Mouse (Mus musculus): Measurements from ENCODE around the gene Clec10a. TPM values are rescaled to one million over a fixed set of nuclear protein-coding genes. Genes with fewer than 3 reads are reported as not detected.

Gene Clec10a
- polyA plus RNA-seq, 1 experiment from 2014 or later: 1.2 TPM

DNA sequence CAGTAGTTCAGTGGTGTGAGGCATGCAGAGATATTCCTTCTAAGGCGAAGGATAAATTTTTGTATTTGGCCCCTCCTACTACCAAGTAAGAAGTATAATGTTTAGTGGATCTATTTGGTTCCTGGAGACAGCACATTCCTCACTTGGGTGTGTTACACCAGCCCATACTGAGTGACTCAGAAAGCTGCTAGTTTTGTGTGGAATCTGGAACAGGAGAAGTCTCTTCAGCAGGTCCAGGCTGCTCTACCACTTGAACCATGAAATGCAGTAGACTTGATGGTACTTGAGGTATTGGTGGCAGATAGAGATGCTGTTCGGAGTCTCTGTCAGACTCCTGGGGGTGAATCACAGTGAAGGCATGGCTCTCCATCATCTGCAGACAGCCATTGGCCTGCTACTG lies 54.7 kb downstream of the Clec10a start:
- Histone ChIP-seq H3K9me3 (no peaks in the 10 kb centered on the region), H3K27me3 (replicated peaks) (peaks cover 25% of the 10 kb centered on the region), H3K36me3 (no peaks in the 10 kb centered on the region), H3K4me2 (no peak overlapping the region), H3K9ac (no peak overlapping the region), H3K27ac (no peak overlapping the region), H3K4me3 (replicated peaks) (no peak overlapping the region), H3K4me1 (peaks cover 17% of the 10 kb centered on the region)
- ATAC-seq (ENCODE audit: insufficient read depth, low FRiP score, low read depth): no peak
- WGBS: 79% methylated on average over 2 of the region's 2 CpGs

GRCm38 (mm10) chr11:70211972-70212371 lies 56.0 kb downstream of the Clec10a start:
- H3K27me3 ChIP-seq (replicated peaks): peaks cover 31% of the 10 kb centered on the region
- H3K36me3 ChIP-seq: no peaks in the 10 kb centered on the region
- H3K9ac ChIP-seq: no peak overlapping the region
- H3K27ac ChIP-seq: no peak overlapping the region
- ATAC-seq (ENCODE audit: insufficient read depth, low FRiP score, low read depth): no peak
- H3K4me1 ChIP-seq: peaks cover 17% of the 10 kb centered on the region
- H3K4me3 ChIP-seq (replicated peaks): no peak overlapping the region
- H3K9me3 ChIP-seq: no peaks in the 10 kb centered on the region
- no peak overlapping the region for H3K4me2 ChIP-seq
- 90% methylated on average over 6 of the region's 6 CpGs for WGBS

DNA sequence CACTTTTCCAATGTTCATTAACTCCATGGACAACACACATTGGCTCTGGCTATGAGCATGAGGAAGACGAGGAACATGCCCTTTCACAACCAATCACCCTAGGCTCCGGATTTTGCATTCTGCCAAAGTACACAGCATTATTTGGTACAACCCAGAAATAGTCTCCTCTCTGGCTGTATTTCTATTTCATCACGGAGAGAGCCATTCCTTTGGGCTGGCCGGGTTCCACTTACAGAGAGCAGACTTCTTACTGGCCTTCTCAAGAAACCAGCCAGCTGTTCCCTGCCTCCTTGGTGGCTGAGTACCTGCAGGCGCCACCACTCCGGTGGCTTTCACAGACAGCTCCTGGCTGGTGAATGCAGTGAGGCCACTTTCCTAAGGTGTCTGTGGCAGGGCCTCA lies 56.4 kb downstream of the Clec10a start, which contains the start of gene Slc16a11:
Gene Slc16a11 (plus strand): TSS at position 330 of the 400 bp plus-strand sequence.
- no peak within 1 kb of the TSS for H3K9ac ChIP-seq
- no peaks in the 10 kb centered on the region for H3K36me3 ChIP-seq
- H3K27ac ChIP-seq: no peak within 1 kb of the TSS
- peak within 1 kb of the TSS; percentile 67 for H3K4me2 ChIP-seq
- WGBS: 51% methylated on average over 6 of the region's 6 CpGs
- peaks cover 31% of the 10 kb centered on the region for H3K27me3 ChIP-seq (replicated peaks)
- H3K4me1 ChIP-seq: peaks cover 17% of the 10 kb centered on the region
- no peaks in the 10 kb centered on the region for H3K9me3 ChIP-seq
- no peak for ATAC-seq (ENCODE audit: insufficient read depth, low FRiP score, low read depth)
- peak within 1 kb of the TSS; percentile 27; the same call in 1 of the 2 replicates for H3K4me3 ChIP-seq (replicated peaks)

- Histone ChIP-seq H3K27me3 (replicated peaks) (peaks cover 31% of the 10 kb centered on the region), H3K4me3 (replicated peaks) (no peak overlapping the region), H3K9ac (no peak overlapping the region), H3K36me3 (no peaks in the 10 kb centered on the region), H3K4me2 (peak overlapping the region; percentile 67; the same call in 1 of the 2 replicates), H3K9me3 (no peaks in the 10 kb centered on the region), H3K27ac (no peak overlapping the region), H3K4me1 (peaks cover 17% of the 10 kb centered on the region)
- ATAC-seq (ENCODE audit: insufficient read depth, low FRiP score, low read depth): peak; percentile 54; the same call in 1 of the 2 replicates
- WGBS: 11% methylated on average over 9 of the region's 9 CpGs
Measured at GRCm38 (mm10) chr11:70212896-70213295, 56.9 kb downstream of the Clec10a start.

- Histone ChIP-seq H3K36me3 (no peaks in the 10 kb centered on the region), H3K9ac (0 out of 2 replicates have a peak overlapping the region, but pooled peaks have one; percentile 14), H3K27ac (no peak overlapping the region), H3K4me1 (peaks cover 17% of the 10 kb centered on the region), H3K4me3 (replicated peaks) (peak overlapping the region; percentile 27), H3K4me2 (peak overlapping the region; percentile 67), H3K27me3 (replicated peaks) (peaks cover 31% of the 10 kb centered on the region), H3K9me3 (no peaks in the 10 kb centered on the region)
- 8% methylated on average over 26 of the region's 26 CpGs for WGBS
- 0 out of 2 replicates have a peak, but pooled peaks have one; percentile 12 for ATAC-seq (ENCODE audit: insufficient read depth, low FRiP score, low read depth)
Measured at GRCm38 (mm10) chr11:70213736-70214135, 57.7 kb downstream of the Clec10a start.

GRCm38 (mm10) chr11:70214191-70214855 lies 58.3 kb downstream of the Clec10a start:
- H3K36me3 ChIP-seq: no peaks in the 10 kb centered on the region
- peak overlapping the region; percentile 67 for H3K4me2 ChIP-seq
- no peak overlapping the region for H3K27ac ChIP-seq
- peaks cover 31% of the 10 kb centered on the region for H3K27me3 ChIP-seq (replicated peaks)
- 0 out of 2 replicates have a peak, but pooled peaks have one; percentile 29 for ATAC-seq (ENCODE audit: insufficient read depth, low FRiP score, low read depth)
- WGBS: 2% methylated on average over 46 of the region's 46 CpGs
- peaks cover 20% of the 10 kb centered on the region for H3K4me1 ChIP-seq
- H3K9ac ChIP-seq: peak overlapping the region; percentile 14; the same call in 1 of the 2 replicates
- H3K9me3 ChIP-seq: no peaks in the 10 kb centered on the region
- peak overlapping the region; percentile 27 for H3K4me3 ChIP-seq (replicated peaks)

DNA sequence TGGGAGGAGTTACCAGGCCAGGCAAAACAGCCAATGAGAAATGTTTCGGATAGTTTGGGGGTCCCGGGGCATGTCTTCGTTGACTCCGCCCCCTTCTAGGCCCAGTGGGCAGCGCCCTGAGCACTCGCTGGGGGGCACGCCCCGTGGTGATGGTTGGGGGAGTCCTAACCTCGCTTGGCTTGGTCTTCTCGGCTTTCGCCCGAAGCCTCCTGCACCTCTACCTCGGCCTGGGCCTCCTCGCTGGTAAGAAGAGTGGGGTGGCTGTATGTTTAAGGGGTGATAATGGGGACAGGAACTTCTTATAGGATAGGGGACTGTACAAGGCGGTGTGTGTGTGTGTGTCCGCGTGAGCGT lies 58.8 kb downstream of the Clec10a start:
- peak overlapping the region; percentile 67 for H3K4me2 ChIP-seq
- no peaks in the 10 kb centered on the region for H3K36me3 ChIP-seq
- H3K27me3 ChIP-seq (replicated peaks): peaks cover 31% of the 10 kb centered on the region
- no peak overlapping the region for H3K4me3 ChIP-seq (replicated peaks)
- H3K9ac ChIP-seq: no peak overlapping the region
- ATAC-seq (ENCODE audit: insufficient read depth, low FRiP score, low read depth): no peak
- H3K9me3 ChIP-seq: no peaks in the 10 kb centered on the region
- WGBS: 8% methylated on average over 18 of the region's 18 CpGs
- peaks cover 21% of the 10 kb centered on the region for H3K4me1 ChIP-seq
- no peak overlapping the region for H3K27ac ChIP-seq

DNA sequence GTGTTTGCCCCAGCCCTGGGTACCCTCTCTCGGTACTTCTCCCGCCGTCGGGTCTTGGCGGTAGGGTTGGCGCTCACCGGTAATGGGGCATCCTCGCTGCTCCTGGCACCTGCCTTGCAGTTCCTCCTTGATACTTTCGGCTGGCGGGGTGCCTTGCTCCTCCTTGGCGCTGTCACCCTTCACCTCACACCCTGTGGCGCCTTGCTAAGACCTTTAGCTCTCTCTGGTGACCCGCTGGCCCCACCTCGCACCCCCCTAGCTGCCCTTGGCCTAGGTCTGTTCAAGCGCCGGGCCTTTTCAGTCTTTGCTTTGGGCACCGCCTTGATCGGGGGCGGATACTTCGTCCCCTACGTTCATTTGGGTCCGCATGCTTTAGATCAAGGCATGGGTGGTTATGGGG lies 59.3 kb downstream of the Clec10a start:
- 23% methylated on average over 22 of the region's 22 CpGs for WGBS
- no peak overlapping the region; the same call in 1 of the 2 replicates for H3K4me2 ChIP-seq
- H3K9me3 ChIP-seq: no peaks in the 10 kb centered on the region
- no peak for ATAC-seq (ENCODE audit: insufficient read depth, low FRiP score, low read depth)
- H3K36me3 ChIP-seq: no peaks in the 10 kb centered on the region
- H3K4me1 ChIP-seq: peaks cover 23% of the 10 kb centered on the region
- peaks cover 31% of the 10 kb centered on the region for H3K27me3 ChIP-seq (replicated peaks)
- H3K9ac ChIP-seq: no peak overlapping the region
- H3K4me3 ChIP-seq (replicated peaks): no peak overlapping the region
- no peak overlapping the region for H3K27ac ChIP-seq

- Histone ChIP-seq H3K27ac (no peak overlapping the region), H3K27me3 (replicated peaks) (peaks cover 31% of the 10 kb centered on the region)
Measured at GRCm38 (mm10) chr11:70216103-70216502, 60.1 kb downstream of the Clec10a start.

DNA sequence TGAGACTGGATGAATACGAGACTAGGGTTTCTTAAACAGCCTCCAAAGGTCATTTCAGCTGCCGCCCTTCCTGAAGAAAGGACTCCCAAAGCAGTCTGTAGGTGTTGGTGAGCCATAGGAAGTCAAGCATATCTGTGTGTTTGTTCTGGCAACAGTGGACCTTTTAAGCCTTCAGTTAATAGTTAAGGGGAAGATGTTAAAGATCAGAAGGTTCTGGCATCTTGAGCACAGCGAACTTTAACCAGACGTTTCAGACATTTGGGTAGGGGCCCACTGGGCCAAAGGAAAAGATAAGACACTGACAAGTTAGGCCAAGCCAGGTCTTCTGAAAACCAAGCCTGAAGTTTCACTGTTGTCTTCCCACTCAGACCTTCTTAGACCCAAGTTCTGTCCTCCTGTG lies 62.0 kb downstream of the Clec10a start:
- WGBS: 82% methylated on average over 4 of the region's 4 CpGs
- H3K27me3 ChIP-seq (replicated peaks): peaks cover 31% of the 10 kb centered on the region
- H3K4me3 ChIP-seq (replicated peaks): no peak overlapping the region
- H3K9ac ChIP-seq: no peak overlapping the region
- no peaks in the 10 kb centered on the region for H3K9me3 ChIP-seq
- no peaks in the 10 kb centered on the region for H3K36me3 ChIP-seq
- ATAC-seq (ENCODE audit: insufficient read depth, low FRiP score, low read depth): no peak
- no peak overlapping the region for H3K4me2 ChIP-seq
- H3K4me1 ChIP-seq: peaks cover 29% of the 10 kb centered on the region
- no peak overlapping the region for H3K27ac ChIP-seq

More at GRCm38 (mm10) chr11:70216103-70216502, 60.1 kb downstream of the Clec10a start:
- no peak overlapping the region for H3K4me3 ChIP-seq (replicated peaks)
- ATAC-seq (ENCODE audit: insufficient read depth, low FRiP score, low read depth): no peak
- H3K9ac ChIP-seq: no peak overlapping the region
- H3K4me2 ChIP-seq: no peak overlapping the region
- no peaks in the 10 kb centered on the region for H3K9me3 ChIP-seq
- WGBS: 53% methylated on average over 3 of the region's 3 CpGs
- no peaks in the 10 kb centered on the region for H3K36me3 ChIP-seq
- peaks cover 25% of the 10 kb centered on the region for H3K4me1 ChIP-seq

DNA sequence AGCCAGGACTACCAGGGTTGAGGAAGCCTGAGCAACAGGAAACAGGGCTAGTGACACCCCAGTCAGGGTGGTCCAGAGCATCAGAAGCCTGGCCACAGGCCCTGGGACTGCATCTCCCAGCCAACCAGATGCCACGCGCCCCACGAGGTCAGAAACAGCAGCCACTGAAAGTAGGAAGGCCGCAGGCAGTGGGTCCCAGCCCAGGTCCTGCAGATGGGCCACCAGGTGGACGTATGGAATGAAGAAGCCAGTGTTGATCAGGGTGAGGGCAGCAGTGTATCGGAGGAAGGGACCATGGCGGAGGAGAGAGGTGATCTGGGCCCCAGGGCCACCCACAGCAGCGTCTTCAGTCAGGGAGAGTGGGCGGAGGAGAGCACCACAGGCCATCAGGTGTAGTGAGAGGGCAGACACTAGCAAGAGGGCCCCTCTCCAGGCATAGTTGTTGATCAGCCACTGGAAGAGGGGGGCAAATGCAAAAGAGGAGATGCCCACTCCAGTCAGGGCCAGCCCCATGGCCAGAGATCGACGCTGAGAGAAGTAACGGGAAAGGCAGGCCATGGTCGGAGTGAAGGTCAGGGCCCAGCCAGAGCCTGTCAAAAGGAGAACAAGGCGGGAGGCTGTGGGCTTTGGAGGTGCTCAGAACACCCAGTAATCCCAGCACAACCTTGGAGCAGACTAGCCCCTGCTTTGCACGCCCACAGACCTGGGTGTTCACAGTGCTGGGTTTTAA lies 62.9 kb downstream of the Clec10a start:
- Histone ChIP-seq H3K9me3 (no peaks in the 10 kb centered on the region), H3K4me3 (replicated peaks) (no peak overlapping the region), H3K9ac (no peak overlapping the region), H3K4me1 (peaks cover 25% of the 10 kb centered on the region), H3K27ac (no peak overlapping the region), H3K4me2 (0 out of 2 replicates have a peak overlapping the region, but pooled peaks have one; percentile 94), H3K36me3 (no peaks in the 10 kb centered on the region), H3K27me3 (replicated peaks) (peaks cover 24% of the 10 kb centered on the region)
- no peak for ATAC-seq (ENCODE audit: insufficient read depth, low FRiP score, low read depth)
- 88% methylated on average over 15 of the region's 15 CpGs for WGBS

- WGBS: 63% methylated on average over 7 of the region's 7 CpGs
- ATAC-seq (ENCODE audit: insufficient read depth, low FRiP score, low read depth): no peak
- H3K36me3 ChIP-seq: no peaks in the 10 kb centered on the region
- peak overlapping the region; percentile 94 for H3K4me2 ChIP-seq
- peak overlapping the region; percentile 59; the same call in 1 of the 2 replicates for H3K9ac ChIP-seq
- no peak overlapping the region for H3K27ac ChIP-seq
- H3K9me3 ChIP-seq: no peaks in the 10 kb centered on the region
- peaks cover 14% of the 10 kb centered on the region for H3K27me3 ChIP-seq (replicated peaks)
- peak overlapping the region; percentile 51 for H3K4me3 ChIP-seq (replicated peaks)
- H3K4me1 ChIP-seq: peaks cover 15% of the 10 kb centered on the region
Measured at GRCm38 (mm10) chr11:70219873-70220272, 63.9 kb downstream of the Clec10a start.

All from stomach, embryonic 15.5 days (tissue).